Mouse (Mus musculus) yolk sac, embryonic 10.5 days (tissue): ENCODE data around the gene Grin2b.
"Not testable (repeated sequence)": the region's sequence is repeated elsewhere in the genome, so short reads cannot be mapped to it uniquely, and the experiment has no call there.

Experiments used
- DNase-seq: peaks from one replicate; pipeline ENCODE4 v3.0.0-alpha.2; 2017; ENCODE audit warnings: low spot score

The Grin2b gene

DNA sequence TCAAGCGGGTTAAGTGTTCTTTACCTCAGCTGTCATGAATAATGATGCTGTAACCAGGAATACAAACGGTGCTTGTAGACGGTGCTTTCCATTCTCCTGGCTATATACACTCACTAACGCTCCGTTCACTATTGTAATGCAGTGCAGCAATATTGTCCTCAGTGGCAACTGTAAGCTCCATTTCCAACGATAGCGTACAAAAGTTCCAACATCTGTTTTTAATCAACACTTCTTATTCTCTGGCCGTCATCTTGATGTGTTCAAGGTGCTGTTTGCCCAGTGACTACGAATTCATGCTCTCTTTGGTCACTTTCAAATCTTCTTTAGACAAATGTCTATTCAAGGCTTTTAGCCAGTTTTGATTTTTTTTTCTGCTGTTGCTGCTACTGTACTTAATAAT is 480.8 kb downstream of the Grin2b start:
- DNase-seq: no peak

DNA sequence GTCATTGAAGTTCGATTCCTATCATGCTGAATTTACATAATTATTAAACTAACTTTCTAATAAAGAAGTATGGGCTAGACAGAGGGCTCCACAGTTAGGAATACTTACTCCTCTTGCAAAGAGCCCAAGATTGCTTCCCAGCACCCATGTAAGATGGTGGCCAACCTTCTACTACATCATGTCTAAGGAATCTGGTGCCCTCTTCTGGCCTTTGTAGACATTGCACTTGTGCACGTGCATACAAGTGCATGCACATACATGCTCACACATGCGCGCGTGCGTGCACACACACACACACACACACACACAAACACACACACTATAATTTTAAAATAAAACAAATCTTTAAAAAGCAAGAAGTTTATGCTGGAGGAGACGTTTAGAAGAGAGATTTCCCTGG is 481.8 kb downstream of the Grin2b start:
- DNase-seq: no peak

DNA sequence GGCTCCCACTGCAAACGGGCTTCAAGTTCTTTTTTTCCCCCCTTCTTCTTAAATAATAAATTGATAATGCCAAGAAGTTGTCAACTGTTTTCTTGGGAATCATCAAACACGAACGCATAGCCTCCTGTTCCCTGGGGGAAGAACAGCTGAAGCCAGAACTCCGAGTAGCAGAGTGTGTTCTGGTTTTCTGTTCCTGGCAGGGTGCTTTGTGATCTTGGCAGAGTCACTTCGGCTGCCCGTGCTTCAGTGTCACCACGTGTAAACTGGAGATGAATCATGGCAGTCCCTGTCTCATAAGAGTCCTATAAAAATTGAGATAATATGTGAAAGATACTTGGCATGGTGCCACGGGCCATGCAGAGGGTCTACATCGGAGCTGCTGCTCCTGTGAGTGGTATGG is 485.4 kb downstream of the Grin2b start:
- DNase-seq: no peak

DNA sequence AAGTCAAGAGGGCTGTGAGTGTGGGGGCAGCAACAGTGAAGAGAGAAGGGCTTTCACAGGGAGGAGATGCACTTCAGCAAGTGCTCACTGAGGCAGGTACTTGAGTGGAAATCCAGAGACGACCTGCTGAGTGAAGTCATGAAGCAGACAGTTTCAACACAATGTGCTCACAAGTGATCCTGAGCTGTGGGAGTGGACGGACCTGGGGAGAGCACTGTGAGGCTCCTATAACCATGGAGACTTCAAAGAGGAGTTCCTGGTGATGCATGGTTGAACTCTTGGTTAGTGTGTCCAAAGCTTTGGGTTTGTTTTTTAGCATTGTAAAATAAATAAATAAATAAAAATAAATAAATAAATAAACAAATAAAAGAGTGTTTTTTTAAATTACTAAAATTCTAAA is 489.1 kb downstream of the Grin2b start:
- DNase-seq: no peak

DNA sequence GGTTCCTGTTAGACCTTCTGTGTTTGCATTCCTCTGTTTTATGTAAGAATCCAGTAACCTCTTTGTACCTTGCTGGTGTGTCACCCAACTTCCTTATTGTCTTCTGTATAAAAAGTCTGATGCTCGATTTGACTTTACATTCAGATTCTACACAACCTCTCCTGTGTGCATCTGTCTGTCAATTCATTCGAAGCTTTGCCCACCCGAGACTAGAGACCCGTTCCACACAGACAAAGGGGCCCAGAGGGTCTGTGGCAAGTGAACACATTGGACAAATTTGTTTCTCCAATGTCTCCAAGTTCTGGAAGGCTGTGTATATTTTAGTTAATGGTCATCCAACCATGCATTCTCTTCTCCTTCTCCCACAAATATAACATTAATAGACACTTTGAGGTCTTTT is 491.9 kb downstream of the Grin2b start:
- not testable (repeated sequence) for DNase-seq

DNA sequence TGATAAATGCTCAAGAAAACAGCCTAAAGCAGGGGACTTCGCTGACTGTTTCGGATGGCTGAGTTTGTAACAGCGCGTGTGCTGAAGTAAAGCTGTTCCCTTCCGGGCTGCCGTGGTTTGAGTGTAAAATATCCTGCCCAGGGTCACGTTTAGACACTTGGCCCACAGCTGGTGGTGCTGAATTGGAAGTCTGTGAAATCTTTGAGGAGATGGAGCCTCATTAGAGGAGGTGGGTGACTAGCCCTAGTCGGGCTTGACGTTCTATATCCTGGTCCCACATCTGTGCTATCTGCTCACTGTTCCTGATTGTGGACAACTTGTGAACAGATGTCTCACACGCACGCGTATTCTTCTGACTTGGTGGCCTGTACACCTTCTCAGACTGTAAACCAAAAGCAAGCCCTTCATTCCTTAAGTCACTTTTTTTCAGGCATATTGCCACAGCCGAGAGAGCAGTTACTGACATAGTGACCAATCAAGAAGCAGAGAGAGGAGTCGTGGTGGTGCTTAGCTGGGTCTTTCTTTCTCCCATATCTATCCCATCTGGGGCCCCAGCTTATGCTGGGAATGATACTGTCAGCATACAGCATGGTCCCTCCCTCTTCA is 493.1 kb downstream of the Grin2b start:
- no peak for DNase-seq

DNA sequence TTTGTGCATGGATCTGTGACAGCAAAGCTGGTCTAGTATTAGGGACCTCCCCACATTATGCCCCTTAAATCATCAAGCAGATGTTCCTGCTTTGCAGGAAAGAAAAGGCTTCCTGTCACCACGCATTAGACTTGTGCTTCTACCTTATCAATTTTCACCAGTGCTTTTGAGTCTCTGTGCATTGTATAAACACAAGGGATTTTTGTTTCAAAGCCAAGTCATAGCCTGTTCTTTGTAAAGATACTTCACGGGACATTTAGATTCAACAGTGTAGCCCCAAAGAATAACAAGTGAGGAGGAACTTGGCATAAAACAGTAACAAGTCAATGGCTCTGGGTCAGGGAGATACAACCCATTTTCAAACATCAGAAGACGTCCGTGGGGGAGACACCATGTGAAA is 498.9 kb downstream of the Grin2b start:
- no peak for DNase-seq

DNA sequence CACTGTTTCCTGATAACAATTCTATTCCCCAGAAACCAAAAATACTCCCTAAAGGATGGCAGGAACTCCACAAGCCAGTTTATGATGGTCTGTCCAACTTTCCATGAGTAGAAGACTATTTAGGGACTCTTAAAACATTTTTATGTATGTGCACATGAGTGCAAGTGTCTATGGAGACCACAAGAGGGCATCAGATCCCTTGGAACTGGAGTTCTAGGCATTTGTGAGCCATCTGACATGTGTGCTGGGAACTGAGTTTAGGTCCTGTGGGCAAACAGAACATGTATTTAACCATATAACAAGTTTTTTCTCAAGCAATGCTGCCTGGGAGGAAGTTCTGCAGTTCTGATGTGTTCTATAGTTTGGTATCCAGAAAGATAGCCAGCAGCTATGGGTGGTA is 501.3 kb downstream of the Grin2b start:
- no peak for DNase-seq
